Mouse (Mus musculus) hindbrain, embryonic 12.5 days (tissue): Measurements from ENCODE around the gene Olfr1359. TPM values are rescaled to one million over a fixed set of nuclear protein-coding genes. Genes with fewer than 3 reads are reported as not detected.
"Not testable (repeated sequence)": the region's sequence is repeated elsewhere in the genome, so short reads cannot be mapped to it uniquely, and the experiment has no call there.

Experiments used
- ATAC-seq: fragments of 200-750 bp; cut with Nextera tagmentation; 2 replicates; pipeline ENCODE4 v1.8.0; 2017; ENCODE audit warnings: moderate TSS enrichment; ENCODE audit not compliant: low FRiP score
- H3K27ac ChIP-seq: fragments of 300-500 bp; sonication (generic); 2 replicates; pipeline ENCODE4 v1.5.1; 2016; ENCODE audit warnings: mild to moderate bottlenecking
- H3K27me3 ChIP-seq: fragments of 300-500 bp; sonication (generic); 2 replicates; pipeline ENCODE4 v1.6.1; 2016; ENCODE audit warnings: mild to moderate bottlenecking
- H3K36me3 ChIP-seq: fragments of 300-500 bp; sonication (generic); 2 replicates; pipeline ENCODE4 v1.6.1; 2016; ENCODE audit warnings: mild to moderate bottlenecking
- H3K4me1 ChIP-seq: fragments of 300-500 bp; sonication (generic); 2 replicates; pipeline ENCODE4 v1.6.1; 2016
- H3K4me2 ChIP-seq: fragments of 300-500 bp; sonication (generic); replicated peaks from 2 replicates; pipeline ENCODE4 v1.6.1; 2016; ENCODE audit warnings: mild to moderate bottlenecking
- H3K4me3 ChIP-seq: fragments of 300-500 bp; sonication (generic); 2 replicates; pipeline ENCODE4 v1.5.1; 2016; ENCODE audit warnings: mild to moderate bottlenecking
- H3K9ac ChIP-seq: fragments of 300-500 bp; sonication (generic); 2 replicates; pipeline ENCODE4 v1.6.1; 2016; ENCODE audit warnings: mild to moderate bottlenecking, moderate library complexity
- H3K9me3 ChIP-seq: fragments of 300-500 bp; sonication (generic); replicated peaks from 2 replicates; pipeline ENCODE4 v1.6.1; 2016; ENCODE audit warnings: mild to moderate bottlenecking
- WGBS: fragments of 180-500 bp; shearing (Covaris S2); methylation state at CpG from one replicate; pipeline ENCODE4 v1.1.7; 2016; 5-methylcytosine and 5-hydroxymethylcytosine counted together
- polyA plus RNA-seq: library from polyadenylated mRNA; unstranded; fragments of >200 nt; fragmentation: Nextera tagmentation; extraction: Ambion mirVana; gene quantifications from 2 replicates; pipeline ENCODE4 v1.2.1, GENCODE M21; 2016

Gene Olfr1359
- not detected in 2 replicates for polyA plus RNA-seq

DNA sequence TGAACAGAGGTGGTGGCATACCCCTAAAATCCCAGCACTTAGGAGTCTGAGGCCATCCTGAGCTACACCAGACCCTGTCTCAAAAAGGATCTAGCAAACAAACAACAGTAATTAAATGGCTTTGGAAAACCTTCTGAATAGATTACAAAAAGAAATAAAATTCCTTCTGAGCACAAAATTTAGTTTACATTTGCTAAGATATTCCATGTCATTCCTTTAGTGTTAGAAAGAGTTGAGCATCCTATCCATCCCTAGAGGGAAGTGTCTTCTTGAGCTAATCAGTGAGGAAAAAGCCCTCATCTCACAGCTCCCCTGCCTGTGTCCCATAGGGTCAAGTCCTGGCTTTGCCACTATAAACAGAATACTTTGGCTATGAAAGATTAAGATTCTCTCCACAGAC lies at the start of gene Olfr1359:
Olfr1359 (plus strand) TSS at position 301 of the 400 bp plus-strand sequence.
- Histone ChIP-seq H3K4me2 (no peak within 1 kb of the TSS), H3K27me3 (no peaks in the 10 kb centered on the region), H3K4me1 (no peaks in the 10 kb centered on the region), H3K9ac (no peak within 1 kb of the TSS), H3K9me3 (no peaks in the 10 kb centered on the region), H3K27ac (no peak within 1 kb of the TSS), H3K4me3 (no peak within 1 kb of the TSS), H3K36me3 (no peaks in the 10 kb centered on the region)
- no peak for ATAC-seq

DNA sequence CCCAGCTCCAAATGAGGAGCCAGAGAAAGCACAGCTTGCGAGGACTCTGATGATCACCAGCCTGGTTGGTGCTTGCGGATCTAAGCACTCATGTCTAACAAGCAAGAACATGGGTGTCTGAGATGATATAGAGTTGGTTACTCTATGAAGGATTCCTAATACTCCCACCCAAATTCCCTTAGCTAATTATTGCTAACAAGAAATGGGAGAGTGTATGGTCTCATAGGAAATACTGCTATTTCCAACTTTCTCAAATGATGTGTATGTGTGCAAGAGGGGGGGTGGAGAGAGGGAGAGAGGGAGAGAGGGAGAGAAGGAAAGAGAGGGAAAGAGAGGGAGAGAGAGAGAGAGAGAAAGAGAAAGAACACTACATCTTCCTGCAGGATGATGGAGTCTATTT lies 34.6 kb upstream of the Olfr1359 start, which contains the start of gene Olfr1361:
Olfr1361 (minus strand) TSS at position 101 of the 400 bp plus-strand sequence.
- Histone ChIP-seq H3K4me1 (no peaks in the 10 kb centered on the region), H3K36me3 (no peaks in the 10 kb centered on the region), H3K27ac (no peak within 1 kb of the TSS), H3K9ac (no peak within 1 kb of the TSS), H3K27me3 (no peaks in the 10 kb centered on the region), H3K9me3 (no peaks in the 10 kb centered on the region), H3K4me2 (no peak within 1 kb of the TSS), H3K4me3 (no peak within 1 kb of the TSS)
- ATAC-seq = no peak
- 70% methylated on average over 2 of the region's 2 CpGs for WGBS

DNA sequence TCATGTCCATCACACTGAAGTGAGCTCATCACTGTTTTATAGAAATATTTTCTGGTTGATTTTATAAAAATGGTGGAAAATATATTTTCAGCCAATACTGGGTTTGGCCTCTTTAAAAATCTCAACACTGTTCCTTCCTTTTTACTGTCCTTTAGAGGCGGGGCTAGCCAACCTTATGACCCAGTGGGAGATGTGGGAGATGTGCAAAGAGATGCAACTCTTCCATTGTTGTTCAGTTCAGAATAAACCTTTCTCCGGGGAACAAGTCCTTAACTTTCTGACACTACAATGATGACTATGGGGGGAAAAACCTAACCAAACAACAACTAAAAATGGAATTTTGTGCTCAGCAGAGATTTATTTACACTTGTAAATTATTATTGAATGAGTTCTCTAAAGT lies 20.6 kb upstream of the Olfr1359 start, which contains the start of gene Olfr1360:
Olfr1360 (minus strand) TSS at position 101 of the 400 bp plus-strand sequence.
- 85% methylated on average over 2 of the region's 2 CpGs for WGBS
- no peak for ATAC-seq
- H3K4me2 ChIP-seq = no peak within 1 kb of the TSS
- no peak within 1 kb of the TSS for H3K27ac ChIP-seq
- H3K27me3 ChIP-seq = no peaks in the 10 kb centered on the region
- no peak within 1 kb of the TSS for H3K9ac ChIP-seq
- H3K9me3 ChIP-seq = no peaks in the 10 kb centered on the region
- no peaks in the 10 kb centered on the region for H3K36me3 ChIP-seq
- H3K4me1 ChIP-seq = no peaks in the 10 kb centered on the region
- no peak within 1 kb of the TSS for H3K4me3 ChIP-seq

DNA sequence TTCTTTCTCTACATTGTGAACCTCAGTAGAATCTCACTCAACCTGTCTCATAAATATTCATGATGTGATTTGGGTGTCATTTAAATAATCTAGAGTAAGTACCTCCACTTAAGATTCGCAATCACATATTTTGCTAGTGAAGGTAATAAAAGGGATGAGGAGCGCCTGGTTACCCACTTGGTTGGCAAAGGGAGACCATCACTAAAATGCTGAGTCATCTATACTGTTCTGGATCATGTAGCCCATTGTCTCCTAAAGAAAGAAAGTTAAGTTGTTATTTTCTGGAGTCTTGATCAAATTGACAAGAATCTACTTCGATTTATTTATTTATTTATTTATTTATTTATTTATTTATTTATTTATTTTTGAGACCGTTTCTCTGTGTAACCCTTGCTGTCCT lies 8.8 kb downstream of the Olfr1359 start:
- Histone ChIP-seq H3K4me3 (no peak overlapping the region), H3K9ac (no peak overlapping the region), H3K9me3 (no peaks in the 10 kb centered on the region), H3K27me3 (no peaks in the 10 kb centered on the region), H3K4me2 (no peak overlapping the region), H3K27ac (no peak overlapping the region), H3K36me3 (no peaks in the 10 kb centered on the region), H3K4me1 (no peaks in the 10 kb centered on the region)
- ATAC-seq = no peak
- WGBS = 72% methylated on average over 4 of the region's 4 CpGs

DNA sequence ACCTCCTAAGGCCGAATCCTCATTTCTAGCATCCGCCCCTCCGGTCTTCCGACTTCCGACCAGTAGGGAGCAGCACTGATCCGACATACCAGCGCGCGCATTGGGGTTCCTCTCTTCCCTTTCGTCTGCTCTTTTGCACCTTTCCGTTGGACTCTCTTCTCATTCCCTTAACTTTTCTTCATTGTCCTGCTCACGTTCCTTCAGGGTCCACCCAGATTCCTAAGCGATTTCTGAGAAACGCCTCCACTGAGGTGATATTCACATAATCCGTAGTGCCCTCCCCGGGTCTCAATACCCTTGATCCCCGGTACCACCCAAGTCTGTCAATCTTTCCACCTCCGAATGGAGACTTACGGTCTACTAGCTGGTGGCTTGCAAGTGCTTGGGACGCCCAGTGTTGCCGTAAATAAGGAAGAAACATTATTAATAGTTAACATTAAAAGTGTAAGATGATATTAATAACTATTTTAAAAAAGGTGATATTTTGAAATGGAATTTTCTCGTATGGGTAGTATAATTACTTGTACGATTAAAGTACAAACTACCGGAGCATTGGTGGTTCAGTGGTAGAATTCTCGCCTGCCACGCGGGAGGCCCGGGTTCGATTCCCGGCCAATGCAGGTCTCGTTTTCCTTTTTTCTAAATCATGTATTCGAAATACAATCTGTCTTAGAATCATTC lies 12.3 kb downstream of the Olfr1359 start:
- H3K9me3 ChIP-seq = no peaks in the 10 kb centered on the region
- peak overlapping the region; percentile 67 for H3K27ac ChIP-seq
- H3K4me3 ChIP-seq = peak overlapping the region; percentile 55
- peak overlapping the region; percentile 54 for H3K4me2 ChIP-seq
- peaks cover 4% of the 10 kb centered on the region for H3K4me1 ChIP-seq
- H3K9ac ChIP-seq = peak overlapping the region; percentile 59
- H3K27me3 ChIP-seq = no peaks in the 10 kb centered on the region
- peak; percentile 83 for ATAC-seq
- under 1% methylated on average over 32 of the region's 32 CpGs for WGBS
- no peaks in the 10 kb centered on the region for H3K36me3 ChIP-seq

DNA sequence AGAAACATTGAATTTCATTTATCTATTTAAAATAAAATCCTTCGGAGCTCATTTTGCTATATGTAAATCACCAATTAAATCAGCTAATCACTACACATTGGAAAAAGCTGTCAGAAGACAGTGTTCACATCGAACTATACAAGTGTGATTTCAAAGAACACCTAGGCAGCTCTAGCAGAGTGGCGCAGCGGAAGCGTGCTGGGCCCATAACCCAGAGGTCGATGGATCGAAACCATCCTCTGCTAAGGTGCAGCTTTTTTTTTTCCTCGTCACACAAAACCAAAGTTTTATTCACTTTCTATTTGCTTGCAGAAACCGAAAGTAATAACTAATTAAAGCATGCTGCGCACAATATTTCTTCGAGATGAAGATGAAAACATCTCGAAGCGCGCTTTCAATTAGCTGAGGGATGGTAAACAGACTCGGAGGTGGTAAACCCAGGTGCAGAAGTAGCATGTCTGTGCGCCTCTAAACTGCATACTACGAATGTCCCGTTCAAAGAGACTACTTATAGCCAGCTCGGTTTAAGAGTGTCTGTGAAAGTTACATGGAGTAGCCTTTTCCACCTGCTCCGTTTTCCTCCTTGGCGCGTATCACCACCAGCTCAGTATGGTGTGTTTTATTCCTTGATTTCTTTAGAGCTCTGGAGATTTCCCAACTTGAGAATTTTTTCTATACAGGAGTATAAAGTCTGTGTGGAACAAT lies 13.1 kb downstream of the Olfr1359 start:
- Histone ChIP-seq H3K4me3 (peak overlapping the region; percentile 36), H3K4me1 (peaks cover 8% of the 10 kb centered on the region), H3K27me3 (no peaks in the 10 kb centered on the region), H3K9me3 (no peaks in the 10 kb centered on the region), H3K4me2 (peak overlapping the region; percentile 54), H3K36me3 (no peaks in the 10 kb centered on the region), H3K27ac (no peak overlapping the region), H3K9ac (peak overlapping the region; percentile 36)
- WGBS = 3% methylated on average over 22 of the region's 22 CpGs
- ATAC-seq = peak; percentile 72

DNA sequence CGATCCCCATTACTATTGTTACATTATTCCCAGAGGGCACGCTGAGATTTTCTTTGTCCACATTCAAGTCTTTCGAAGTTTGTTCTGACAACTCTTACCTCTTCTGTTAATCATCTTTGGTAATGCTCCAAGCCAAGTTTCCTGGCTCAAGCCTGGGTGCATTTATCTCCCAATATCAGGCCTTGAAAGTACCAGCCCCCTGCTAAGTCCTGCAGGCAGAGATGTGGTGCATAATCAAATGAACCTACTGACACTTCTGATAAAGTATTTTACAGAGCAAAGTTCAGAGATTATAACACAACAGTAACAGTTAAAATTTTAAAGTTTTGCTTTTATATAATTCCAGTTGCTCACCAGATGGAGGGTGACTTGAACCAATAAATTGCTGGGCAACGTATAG lies 13.8 kb downstream of the Olfr1359 start:
- peaks cover 8% of the 10 kb centered on the region for H3K4me1 ChIP-seq
- H3K27me3 ChIP-seq = no peaks in the 10 kb centered on the region
- H3K9ac ChIP-seq = 0 out of 2 replicates have a peak overlapping the region, but pooled peaks have one; percentile 36
- 31% methylated on average over 4 of the region's 4 CpGs for WGBS
- H3K4me2 ChIP-seq = peak overlapping the region; percentile 54
- no peaks in the 10 kb centered on the region for H3K36me3 ChIP-seq
- ATAC-seq = no peak
- H3K27ac ChIP-seq = no peak overlapping the region
- H3K9me3 ChIP-seq = no peaks in the 10 kb centered on the region
- peak overlapping the region; percentile 36 for H3K4me3 ChIP-seq

DNA sequence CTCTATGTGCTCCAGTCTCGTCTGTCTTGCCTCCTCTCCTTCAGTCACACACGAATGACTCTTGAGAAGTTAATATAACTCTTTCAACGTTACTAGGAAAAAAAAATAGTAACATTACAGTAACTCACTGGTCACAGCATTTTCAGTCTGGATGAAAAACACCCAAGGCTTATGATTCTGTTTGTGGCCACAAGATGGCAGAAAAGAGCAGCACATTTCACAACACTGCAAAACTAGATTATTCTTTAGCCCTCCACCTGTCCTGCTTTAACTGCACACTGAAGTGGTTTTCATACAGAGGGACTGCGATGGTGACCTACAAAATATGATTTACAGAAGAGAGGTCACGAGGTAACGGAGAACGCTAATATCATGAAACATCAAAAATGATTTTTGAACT lies 16.8 kb downstream of the Olfr1359 start:
- peak overlapping the region; percentile 41; the same call in 1 of the 2 replicates for H3K4me3 ChIP-seq
- no peak for ATAC-seq
- no peaks in the 10 kb centered on the region for H3K36me3 ChIP-seq
- peak overlapping the region; percentile 77 for H3K4me2 ChIP-seq
- peaks cover 20% of the 10 kb centered on the region for H3K4me1 ChIP-seq
- H3K9ac ChIP-seq = 0 out of 2 replicates have a peak overlapping the region, but pooled peaks have one; percentile 62
- peak overlapping the region; percentile 89 for H3K27ac ChIP-seq
- 2% methylated on average over 7 of the region's 7 CpGs for WGBS
- no peaks in the 10 kb centered on the region for H3K9me3 ChIP-seq
- H3K27me3 ChIP-seq = no peaks in the 10 kb centered on the region

DNA sequence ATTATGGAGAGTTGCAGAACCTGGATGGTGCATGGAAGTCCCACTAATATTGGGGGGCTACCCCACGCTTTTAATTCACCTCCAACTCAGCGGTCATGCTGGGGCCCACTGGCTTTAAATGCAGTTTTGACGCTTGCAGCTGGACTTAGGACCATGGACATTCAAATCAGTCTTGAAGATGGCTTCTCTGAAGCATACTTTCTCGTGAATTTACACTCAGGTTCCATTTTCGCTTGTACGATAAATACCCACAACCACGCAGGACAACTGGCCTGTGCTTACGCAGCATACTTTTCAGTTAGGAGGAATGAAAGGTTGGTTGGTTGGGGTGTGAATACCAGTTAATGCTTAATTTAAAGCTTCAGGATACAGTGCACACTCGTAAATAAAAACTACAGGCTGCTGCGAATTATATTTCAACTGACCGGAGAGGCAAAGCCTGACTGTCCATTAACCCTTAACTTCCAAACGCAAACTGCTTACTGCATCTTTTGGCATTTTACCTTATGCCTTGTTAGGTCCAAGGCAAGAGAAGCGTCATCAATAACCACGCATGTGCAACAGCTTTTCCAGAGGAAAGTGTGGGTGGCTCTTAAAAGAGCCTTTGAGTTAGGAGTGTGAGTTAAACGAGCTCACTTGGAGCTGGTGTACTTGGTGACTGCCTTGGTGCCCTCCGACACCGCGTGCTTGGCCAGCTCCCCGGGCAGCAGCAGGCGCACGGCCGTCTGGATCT lies 17.4 kb downstream of the Olfr1359 start:
- Histone ChIP-seq H3K9ac (peak overlapping the region; percentile 62), H3K27me3 (no peaks in the 10 kb centered on the region), H3K27ac (peak overlapping the region; percentile 89), H3K4me1 (peaks cover 22% of the 10 kb centered on the region), H3K4me3 (peak overlapping the region; percentile 41), H3K36me3 (no peaks in the 10 kb centered on the region), H3K9me3 (no peaks in the 10 kb centered on the region), H3K4me2 (peak overlapping the region; percentile 77)
- WGBS = 1% methylated on average over 22 of the region's 22 CpGs
- ATAC-seq = no peak

DNA sequence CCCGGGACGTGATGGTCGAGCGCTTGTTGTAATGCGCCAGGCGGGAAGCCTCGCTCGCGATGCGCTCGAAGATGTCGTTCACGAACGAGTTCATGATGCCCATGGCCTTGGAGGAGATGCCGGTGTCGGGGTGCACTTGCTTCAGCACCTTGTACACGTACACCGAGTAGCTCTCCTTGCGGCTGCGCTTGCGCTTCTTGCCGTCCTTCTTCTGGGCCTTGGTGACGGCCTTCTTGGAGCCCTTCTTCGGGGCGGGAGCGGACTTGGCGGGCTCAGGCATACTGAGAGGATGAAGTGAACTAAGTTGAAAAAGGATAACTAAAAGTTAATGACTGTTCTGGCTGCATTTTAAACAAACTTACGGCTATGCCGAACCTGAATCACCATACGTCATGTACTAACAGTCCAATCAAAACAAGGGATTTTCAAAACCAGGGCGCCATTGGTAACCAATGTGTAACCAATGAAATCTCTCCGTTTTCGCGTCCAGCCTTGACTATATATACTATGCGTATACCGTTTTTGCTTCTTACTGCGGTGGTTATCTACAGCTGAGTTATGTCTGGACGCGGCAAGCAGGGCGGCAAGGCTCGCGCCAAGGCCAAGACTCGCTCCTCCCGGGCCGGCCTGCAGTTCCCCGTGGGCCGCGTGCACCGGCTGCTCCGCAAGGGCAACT lies 18.1 kb downstream of the Olfr1359 start, which contains the start of the genes Hist1h2bl and Hist1h2ai:
Hist1h2bl (minus strand) TSS at position 280 of the 676 bp plus-strand sequence.
Hist1h2ai (plus strand) TSS at position 559 of the 676 bp plus-strand sequence.
- peak within 1 kb of the TSS; percentile 41 for H3K4me3 ChIP-seq
- peaks cover 24% of the 10 kb centered on the region for H3K4me1 ChIP-seq
- H3K9ac ChIP-seq = peak within 1 kb of the TSS; percentile 63
- peak; percentile 95 for ATAC-seq
- H3K27me3 ChIP-seq, H3K36me3 ChIP-seq, H3K9me3 ChIP-seq: not testable (repeated sequence)
- 1% methylated on average over 28 of the region's 50 CpGs for WGBS
- H3K4me2 ChIP-seq = peak within 1 kb of the TSS; percentile 77
- peak within 1 kb of the TSS; percentile 89 for H3K27ac ChIP-seq

DNA sequence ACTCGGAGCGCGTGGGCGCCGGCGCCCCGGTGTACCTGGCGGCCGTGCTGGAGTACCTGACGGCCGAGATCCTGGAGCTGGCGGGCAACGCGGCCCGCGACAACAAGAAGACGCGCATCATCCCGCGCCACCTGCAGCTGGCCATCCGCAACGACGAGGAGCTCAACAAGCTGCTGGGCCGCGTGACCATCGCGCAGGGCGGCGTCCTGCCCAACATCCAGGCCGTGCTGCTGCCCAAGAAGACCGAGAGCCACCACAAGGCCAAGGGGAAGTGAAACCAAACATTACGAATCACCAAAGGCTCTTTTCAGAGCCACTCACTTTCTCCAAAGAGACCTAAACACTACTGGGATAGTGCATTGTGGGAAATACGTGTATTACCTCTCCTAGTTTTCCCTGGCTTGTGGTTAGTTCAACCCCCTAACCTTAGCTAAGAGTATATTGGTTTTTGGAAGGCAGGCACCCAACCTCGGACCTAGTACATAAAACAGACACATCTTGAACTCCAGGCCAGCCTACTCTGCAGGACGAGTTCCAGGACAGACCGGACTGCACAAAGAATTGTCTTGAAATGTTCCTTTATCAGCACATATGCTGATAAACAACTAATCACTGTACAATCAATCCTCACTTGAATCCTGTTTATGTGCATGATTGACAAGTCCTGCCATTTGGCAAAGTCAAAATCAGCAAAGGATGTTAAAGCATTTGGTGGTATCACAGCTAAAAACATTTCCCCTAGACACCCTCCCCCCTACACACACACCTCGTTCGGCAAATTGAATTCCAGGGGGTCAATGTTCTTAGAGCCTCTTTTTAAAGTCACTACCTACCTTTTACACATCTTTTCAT lies 18.9 kb downstream of the Olfr1359 start:
- WGBS = 0% methylated on average over 9 of the region's 38 CpGs
- H3K9ac ChIP-seq = peak overlapping the region; percentile 63
- H3K27ac ChIP-seq = peak overlapping the region; percentile 89
- peak overlapping the region; percentile 41 for H3K4me3 ChIP-seq
- peak; percentile 32; the same call in 1 of the 2 replicates for ATAC-seq
- H3K27me3 ChIP-seq, H3K36me3 ChIP-seq, H3K9me3 ChIP-seq: not testable (repeated sequence)
- peak overlapping the region; percentile 77 for H3K4me2 ChIP-seq
- peaks cover 26% of the 10 kb centered on the region for H3K4me1 ChIP-seq
